Mouse (Mus musculus) left cerebral cortex, adult 18-20 months (tissue): ENCODE data around the gene Ttc30b. TPM values are rescaled to one million over a fixed set of nuclear protein-coding genes. Genes with fewer than 3 reads are reported as not detected.
"Not testable (repeated sequence)": the region's sequence is repeated elsewhere in the genome, so short reads cannot be mapped to it uniquely, and the experiment has no call there.

Experiments
- DNase-seq, 2 experiments: peaks; one replicate each; pipeline ENCODE4 v3.0.0; 2021 to 2022; ENCODE audit warnings: low spot score in 2 of 2, mixed read lengths in 1 of 2
- long read RNA-seq, 2 experiments: library from polyadenylated mRNA; stranded (forward); transcript quantifications; one replicate each; pipeline ENCODE4 v2.0.0; 2021
- total RNA-seq, 2 experiments: library from RNA; stranded (reverse); gene quantifications; 2 replicates each; pipeline ENCODE4 v1.2.3; 2021

Ttc30b gene
- total RNA-seq: 10 to 100 TPM; 11.1 to 12.4 TPM
- long read RNA-seq, experiment 1, transcript Ttc30b-201 (1 exons, 2,737 nt): major isoform, 12 of 12 reads
- long read RNA-seq, experiment 1, partial matches to known transcripts: 0 of 12 reads
- long read RNA-seq, experiment 1, other reads (novel, unspliced or antisense): 0 of 12 reads
- long read RNA-seq, experiment 2, transcript Ttc30b-201 (1 exons, 2,737 nt): major isoform, 17 of 17 reads
- long read RNA-seq, experiment 2, partial matches to known transcripts: 0 of 17 reads
- long read RNA-seq, experiment 2, other reads (novel, unspliced or antisense): 0 of 17 reads

DNA sequence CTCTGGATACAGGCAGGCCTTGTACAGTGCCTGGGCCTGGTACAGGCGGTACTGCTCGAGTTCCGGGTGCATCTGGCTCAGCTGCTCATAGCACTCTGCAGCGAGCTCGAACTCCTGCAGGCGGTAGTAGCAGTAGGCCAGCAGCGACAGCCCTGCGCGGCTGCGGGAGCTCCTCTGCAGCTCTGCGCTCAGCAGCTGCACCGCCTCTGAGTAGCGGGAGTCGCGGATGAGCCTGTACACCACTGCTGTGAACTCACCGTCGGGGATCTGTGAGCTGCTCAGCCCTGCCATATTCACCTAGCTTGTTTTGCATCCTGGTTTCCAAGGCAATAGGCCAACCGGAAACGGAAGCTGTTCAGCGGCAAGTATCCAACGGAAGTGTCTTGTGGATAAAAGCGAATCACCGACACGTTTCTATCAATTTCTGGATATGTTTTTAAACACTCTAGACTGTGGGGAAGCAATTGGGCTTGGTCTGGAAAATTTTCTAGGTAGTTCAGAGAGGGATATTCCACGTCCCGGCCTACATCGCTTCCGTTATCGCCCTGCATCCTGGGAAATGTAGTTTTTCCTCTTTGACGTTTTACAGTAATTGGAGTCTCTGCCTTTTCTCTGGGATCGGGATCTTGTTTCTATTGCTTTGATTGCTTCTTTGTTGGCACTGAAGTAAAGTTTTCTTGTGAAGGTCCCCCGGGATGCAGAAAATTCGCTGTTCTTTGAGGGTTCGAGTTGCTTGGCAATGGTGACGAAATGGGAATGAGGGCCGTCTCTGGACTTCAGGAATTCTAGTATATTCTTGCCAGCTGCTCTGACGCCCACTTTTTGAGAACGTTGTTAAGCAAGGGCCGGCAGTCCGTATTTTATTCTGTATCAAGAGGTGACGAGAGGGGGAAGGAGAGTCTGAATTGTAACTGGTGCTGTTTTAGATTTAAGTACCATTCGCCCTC lies at the start of gene Ttc30b:
Gene Ttc30b, minus strand, starts transcription at position 469 of the 947 bp plus-strand sequence.
- DNase-seq: peak; percentile 73 to 79

GRCm38 (mm10) chr2:75987739-75988138 lies 49.4 kb upstream of the Ttc30b start:
- no peak for DNase-seq

DNA sequence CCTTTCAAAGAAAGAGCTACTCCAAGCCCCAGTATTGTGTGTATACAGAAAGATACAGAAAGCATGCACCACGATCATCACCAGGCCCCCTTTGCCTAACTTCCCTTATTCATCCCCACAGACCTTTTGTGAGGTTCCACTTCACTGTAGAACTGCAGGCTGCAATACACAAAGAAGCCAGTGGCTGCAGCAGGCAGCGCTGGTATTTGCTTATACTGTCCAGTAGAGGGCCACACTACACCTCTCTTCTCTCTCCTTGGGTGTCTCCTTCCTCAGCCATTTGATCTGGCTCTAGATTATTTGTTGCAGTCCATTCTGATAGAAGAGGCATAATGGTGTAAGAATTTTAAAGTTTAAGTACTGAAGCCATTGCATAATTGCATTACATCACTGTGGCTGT lies 46.7 kb upstream of the Ttc30b start:
- peak; percentile 52 to 69 for DNase-seq

- no peak for DNase-seq
These were observed 45.5 kb upstream of the Ttc30b start for GRCm38 (mm10) chr2:75983847-75984246.

DNA sequence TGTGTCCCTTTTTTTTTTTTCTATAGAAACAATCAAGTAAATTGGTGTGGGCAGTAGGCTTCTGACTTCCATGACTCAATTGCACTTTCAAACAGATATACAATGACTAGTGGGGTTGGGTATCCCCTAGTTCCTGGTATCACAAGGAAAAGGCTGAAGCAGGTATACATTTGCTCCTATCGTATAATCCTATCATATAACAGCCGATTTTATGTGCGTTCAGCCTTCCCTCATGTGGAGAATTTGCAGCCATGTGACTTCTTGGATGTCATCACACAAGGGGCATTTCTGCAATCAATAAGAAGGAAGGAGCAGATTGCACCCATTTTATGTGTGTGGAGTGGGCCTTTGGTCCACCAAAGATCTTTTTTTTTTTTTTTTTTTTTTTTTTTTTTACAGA lies 44.7 kb upstream of the Ttc30b start:
- no peak for DNase-seq

DNA sequence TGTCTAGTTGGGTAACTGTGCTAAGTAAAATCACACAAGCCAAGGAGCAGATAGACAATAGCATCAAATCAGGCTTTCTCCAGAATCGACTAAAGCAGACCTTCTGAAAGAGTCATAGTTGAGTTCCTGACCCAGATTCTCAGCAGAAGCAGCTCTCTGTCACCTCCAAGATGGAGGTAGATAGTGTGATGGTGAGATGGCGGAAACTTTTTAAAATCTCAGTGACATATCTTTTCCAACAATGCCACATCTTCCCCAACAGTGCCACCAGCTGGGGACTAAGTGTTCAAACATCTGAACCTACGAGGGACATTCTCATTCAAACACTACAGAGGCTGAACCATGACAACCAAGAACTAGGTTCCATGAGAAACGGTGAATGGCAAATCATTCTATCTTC lies 44.2 kb upstream of the Ttc30b start:
- DNase-seq: no peak

DNA sequence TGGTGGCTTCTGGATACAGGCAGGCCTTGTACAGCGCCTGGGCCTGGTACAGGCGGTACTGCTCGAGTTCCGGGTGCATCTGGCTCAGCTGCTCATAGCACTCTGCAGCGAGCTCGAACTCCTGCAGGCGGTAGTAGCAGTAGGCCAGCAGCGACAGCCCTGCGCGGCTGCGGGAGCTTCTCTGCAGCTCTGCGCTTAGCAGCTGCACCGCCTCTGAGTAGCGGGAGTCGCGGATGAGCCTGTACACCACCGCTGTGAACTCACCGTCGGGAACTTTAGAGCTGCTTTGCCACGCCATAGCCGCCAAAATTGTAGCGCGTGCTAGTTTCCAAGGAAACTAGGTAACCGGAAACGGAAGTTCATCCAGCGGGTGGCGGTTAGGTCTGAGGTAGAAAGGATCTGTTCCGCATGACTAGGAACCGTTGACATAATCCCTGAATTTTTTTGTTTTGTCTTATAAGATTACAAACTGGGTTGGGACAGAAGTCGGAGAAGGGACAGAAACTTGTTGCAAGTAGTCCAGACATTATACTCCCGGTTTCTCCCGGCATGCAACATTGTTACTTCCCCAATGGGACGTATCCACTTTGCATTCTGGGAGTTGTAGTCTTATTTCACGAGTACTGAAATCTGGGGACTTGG lies 43.2 kb upstream of the Ttc30b start, which contains the start of gene Ttc30a1:
Gene Ttc30a1, minus strand, starts transcription at position 528 of the 642 bp plus-strand sequence.
- peak; percentile 71 to 74 for DNase-seq

- not testable (repeated sequence) for DNase-seq
These were observed 42.6 kb upstream of the Ttc30b start for GRCm38 (mm10) chr2:75980933-75981439.

- not testable (repeated sequence) for DNase-seq
These were observed 39.5 kb upstream of the Ttc30b start, which contains the start of gene Ttc30a2 for GRCm38 (mm10) chr2:75977752-75978368. TSS of gene Ttc30a2 (minus strand) at chr2:75978170.

GRCm38 (mm10) chr2:75976070-75976469 lies 37.7 kb upstream of the Ttc30b start:
- not testable (repeated sequence) for DNase-seq

DNA sequence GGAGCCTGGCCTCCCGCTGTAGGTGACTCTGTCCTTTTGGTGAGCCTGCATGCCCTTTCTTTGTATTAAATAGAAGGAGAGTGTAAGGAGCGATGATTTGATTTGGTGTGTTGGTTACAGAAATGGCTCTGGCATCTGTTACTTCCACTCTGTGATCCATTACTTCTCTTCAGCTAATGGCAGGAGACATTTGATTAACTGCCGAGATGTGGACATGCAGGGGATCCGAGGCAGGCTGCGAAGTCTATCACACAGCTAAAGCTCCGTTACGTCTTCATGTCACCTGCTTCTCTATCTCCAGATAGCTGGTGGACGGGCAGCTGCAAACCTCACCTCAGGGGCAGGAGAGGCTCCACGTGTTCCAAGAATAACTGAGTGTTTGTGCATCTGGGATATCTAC lies 35.7 kb upstream of the Ttc30b start:
- DNase-seq: no peak

- peak; percentile 68 to 71 for DNase-seq
These were observed 26.6 kb upstream of the Ttc30b start for GRCm38 (mm10) chr2:75964972-75965371.

DNA sequence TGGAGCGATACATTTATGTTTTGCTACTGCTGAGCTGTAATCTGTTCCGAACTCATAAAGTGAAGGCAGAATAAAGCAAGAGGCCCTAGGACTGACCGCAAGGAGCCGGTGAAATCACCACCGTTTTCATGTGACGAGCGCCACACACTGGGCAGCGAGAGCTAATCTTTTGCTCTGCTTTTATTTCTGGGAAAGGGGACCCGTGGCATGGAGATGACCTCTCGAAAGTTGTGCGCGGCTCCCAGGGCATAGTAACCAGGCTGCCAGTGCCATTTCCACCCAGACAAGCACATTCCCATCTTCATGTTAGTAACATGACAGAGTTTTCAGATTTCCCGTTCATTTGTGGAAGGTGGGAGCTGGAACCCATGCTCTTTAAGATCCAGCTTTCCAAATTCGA lies 26.1 kb upstream of the Ttc30b start:
- DNase-seq: peak; percentile 33 to 45

DNA sequence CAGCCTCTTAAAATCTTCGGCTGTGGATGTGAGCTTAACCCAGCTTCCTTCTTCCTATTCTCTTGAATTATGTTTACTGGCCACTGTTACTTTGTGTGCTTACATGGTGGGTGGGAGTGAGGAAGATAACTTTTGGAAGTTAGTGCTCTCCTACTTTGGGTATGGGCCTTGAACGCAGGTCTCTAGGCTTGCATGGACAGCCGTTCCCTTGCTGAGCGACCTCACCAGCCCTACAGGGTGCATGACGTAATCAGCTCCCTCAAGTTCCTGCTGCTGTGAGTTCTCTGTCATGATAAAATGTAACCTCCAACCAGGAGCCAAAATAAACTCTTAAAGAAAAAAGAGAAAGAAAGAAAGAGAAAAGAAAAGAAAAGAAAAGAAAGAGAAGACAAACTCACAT lies 25.7 kb upstream of the Ttc30b start:
- no peak for DNase-seq

- DNase-seq: no peak
These were observed 24.9 kb upstream of the Ttc30b start for GRCm38 (mm10) chr2:75963211-75963840.

GRCm38 (mm10) chr2:75960366-75961330 lies 22.3 kb upstream of the Ttc30b start:
- DNase-seq: peak in 1 of 2 experiments; percentile 34

DNA sequence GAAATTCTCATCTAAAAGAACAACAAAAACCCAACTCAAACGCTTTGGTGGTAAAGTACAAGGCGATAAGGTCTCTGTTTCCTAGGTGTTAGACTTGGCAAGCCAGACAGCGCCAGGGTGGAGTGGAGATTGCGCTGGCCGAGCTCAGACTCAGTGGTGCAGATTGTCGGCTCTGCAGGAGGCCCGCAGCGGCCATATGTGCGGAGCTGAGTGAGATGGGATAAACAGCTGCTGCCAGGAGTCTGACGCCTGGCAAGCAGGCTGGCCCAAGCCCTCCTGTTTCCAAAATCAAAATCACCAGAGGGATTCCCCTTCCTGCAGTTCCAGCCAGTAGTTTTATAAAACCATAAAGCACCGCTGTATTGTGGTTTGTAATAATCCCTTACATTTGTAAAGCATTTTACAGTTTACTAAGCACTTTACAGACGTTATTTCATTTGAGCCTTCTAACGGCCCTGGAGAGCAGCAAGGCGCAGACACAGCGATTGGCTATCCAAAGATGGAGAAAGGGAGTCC lies 21.5 kb upstream of the Ttc30b start:
- no peak for DNase-seq

GRCm38 (mm10) chr2:75959183-75959849 lies 20.9 kb upstream of the Ttc30b start:
- no peak for DNase-seq
